Mouse (Mus musculus) liver, embryonic 14.5 days (tissue): ENCODE results near the gene Slu7. TPM values are rescaled to one million over a fixed set of nuclear protein-coding genes. Genes with fewer than 3 reads are reported as not detected.

ENCODE experiments used
- ATAC-seq: fragments of 200-750 bp; cut with Nextera tagmentation; 2 replicates; pipeline ENCODE4 v1.8.0; 2017; ENCODE audit warnings: moderate number of reproducible peaks, mild to moderate bottlenecking, moderate library complexity; ENCODE audit not compliant: insufficient read depth
- DNase-seq, 3 experiments: peaks; one replicate each; pipeline ENCODE4 v3.0.0-alpha.2; 2012 to 2013; ENCODE audit warnings: low read depth in 3 of 3, low spot score in 3 of 3
- H3K27ac ChIP-seq: fragments of 300-500 bp; sonication (generic); 2 replicates; pipeline ENCODE4 v1.5.1; 2014; ENCODE audit warnings: moderate library complexity, mild to moderate bottlenecking, control low read depth, inconsistent platforms
- H3K27me3 ChIP-seq: fragments of 300-500 bp; sonication (generic); 2 replicates; pipeline ENCODE4 v1.6.1; 2014; ENCODE audit warnings: mild to moderate bottlenecking, low read length, moderate library complexity; ENCODE audit not compliant: control insufficient read depth, insufficient read depth
- H3K36me3 ChIP-seq: fragments of 300-500 bp; sonication (generic); replicated peaks from 2 replicates; pipeline ENCODE4 v1.6.1; 2014; ENCODE audit warnings: low read depth; ENCODE audit not compliant: control insufficient read depth, insufficient read depth
- H3K4me1 ChIP-seq, 2 experiments: fragments of 200-500 bp in 1 of 2; fragments of 300-500 bp in 1 of 2; sonication (generic) in 1 of 2; replicated peaks; 2 replicates each; pipeline ENCODE4 v1.6.1; 2012 to 2014; ENCODE audit warnings: antibody characterized with exemption in 1 of 2, inconsistent platforms in 1 of 2, low read length in 1 of 2; ENCODE audit not compliant: control insufficient read depth in 2 of 2, insufficient read depth in 2 of 2
- H3K4me2 ChIP-seq: fragments of 300-500 bp; sonication (generic); 2 replicates; pipeline ENCODE4 v1.6.1; 2014; ENCODE audit warnings: low read depth, mild to moderate bottlenecking, control low read depth, moderate library complexity
- H3K4me3 ChIP-seq, 2 experiments: fragments of 200-500 bp in 1 of 2; fragments of 300-500 bp in 1 of 2; sonication (generic) in 1 of 2; 2 replicates each; pipeline ENCODE4 v1.5.1; 2012 to 2014; ENCODE audit warnings: low read depth in 2 of 2, low read length in 2 of 2, mild to moderate bottlenecking in 2 of 2, control low read depth in 1 of 2, inconsistent platforms in 1 of 2, moderate library complexity in 1 of 2; ENCODE audit not compliant: insufficient read depth in 1 of 2
- H3K9ac ChIP-seq: fragments of 300-500 bp; sonication (generic); replicated peaks from 2 replicates; pipeline ENCODE4 v1.6.1; 2014; ENCODE audit warnings: mild to moderate bottlenecking, control low read depth, moderate library complexity
- H3K9me3 ChIP-seq: fragments of 300-500 bp; sonication (generic); 2 replicates; pipeline ENCODE4 v1.6.1; 2016; ENCODE audit warnings: low read length, mixed read lengths; ENCODE audit not compliant: control insufficient read depth
- CTCF ChIP-seq: IDR thresholded peaks from 2 replicates; pipeline ENCODE4 v1.5.1; 2016; ENCODE audit warnings: antibody characterized with exemption, low read depth, control low read depth
- EP300 ChIP-seq: IDR thresholded peaks from 2 replicates; pipeline ENCODE4 v1.6.1; 2016; ENCODE audit warnings: antibody characterized with exemption, low read depth
- WGBS: fragments of 180-500 bp; shearing (Covaris S2); extraction: QIAGEN DNeasy Blood & Tissue Kit; methylation state at CpG from one replicate; pipeline ENCODE4 v1.1.7; 2014; ENCODE audit not compliant: insufficient replicate concordance; 5-methylcytosine and 5-hydroxymethylcytosine counted together
- polyA plus RNA-seq, 2 experiments: library from polyadenylated mRNA; depleted of rRNA in 1 of 2; stranded (reverse) in 1 of 2; unstranded in 1 of 2; fragments of >200 nt; fragmentation: Nextera tagmentation in 1 of 2; extraction: Ambion mirVana in 1 of 2; gene quantifications; 2 replicates each; pipeline versions ENCODE4 v1.2.1 to v1.2.3; 2012 to 2014

The Slu7 gene
- polyA plus RNA-seq, 2 experiments = 4.9 to 20.8 TPM

DNA sequence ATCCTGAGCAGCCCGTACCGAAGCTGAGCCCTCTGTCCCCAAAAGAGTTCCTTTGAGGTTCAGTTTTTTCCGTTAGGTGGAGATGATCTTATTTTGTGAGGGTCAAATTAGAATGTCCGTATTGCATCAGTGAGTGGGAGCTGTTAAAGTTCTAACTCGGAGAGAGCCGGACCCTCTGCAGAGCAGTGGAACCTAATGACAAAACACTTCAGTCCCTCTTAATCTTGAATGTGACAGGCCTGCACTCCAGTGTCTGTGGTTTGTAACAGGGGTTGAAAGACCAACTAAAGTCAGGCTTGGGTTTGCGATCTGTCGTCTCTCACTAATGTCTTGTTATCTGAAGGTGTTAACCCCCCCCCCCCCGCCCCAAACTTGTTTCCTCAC, 472 bp downstream of the Slu7 start:
- Histone ChIP-seq H3K9ac (peak overlapping the region; percentile 94), H3K27me3 (no peaks in the 10 kb centered on the region), H3K4me1 (peaks cover 0 to 7% of the 10 kb centered on the region in 2 experiments; a peak in 3 of 4 replicates), H3K27ac (peak overlapping the region; percentile 60), H3K4me2 (peak overlapping the region; percentile 75), H3K4me3 (peak overlapping the region; percentile 78 to 92), H3K9me3 (no peaks in the 10 kb centered on the region), H3K36me3 (peaks cover 7% of the 10 kb centered on the region)
- TF ChIP-seq CTCF = no peak
- TF ChIP-seq EP300 = no peak
- no peak for DNase-seq
- ATAC-seq = peak; percentile 48; the same call in 1 of the 2 replicates
- WGBS = under 1% methylated on average over 9 of the region's 9 CpGs

DNA sequence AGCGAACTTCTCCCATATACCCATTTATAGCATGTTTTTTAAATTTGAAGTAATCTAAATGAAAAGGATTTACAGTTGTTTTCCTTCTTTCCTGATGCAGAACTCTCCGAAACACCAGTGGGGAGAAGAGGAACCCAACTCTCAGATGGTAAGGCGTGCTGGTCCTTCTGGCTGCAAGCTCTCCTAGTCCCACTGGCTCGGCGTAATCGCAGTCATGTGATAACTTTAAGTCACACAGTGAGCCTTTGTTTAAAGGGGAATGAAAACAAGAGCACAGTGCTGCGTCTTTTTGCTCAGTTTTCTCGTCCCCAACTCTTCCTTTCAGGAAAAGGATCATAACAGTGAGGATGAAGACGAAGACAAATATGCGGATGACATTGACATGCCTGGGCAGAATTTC, 7.6 kb downstream of the Slu7 start:
- ATAC-seq (no peak), DNase-seq (no peak)
- Histone ChIP-seq H3K4me1 (no peaks in the 10 kb centered on the region), H3K9ac (no peak overlapping the region), H3K9me3 (no peaks in the 10 kb centered on the region), H3K4me3 (no peak overlapping the region), H3K36me3 (peaks cover 68% of the 10 kb centered on the region), H3K27me3 (no peaks in the 10 kb centered on the region), H3K4me2 (no peak overlapping the region), H3K27ac (no peak overlapping the region)
- TF ChIP-seq CTCF (no peak), EP300 (no peak)
- 87% methylated on average over 10 of the region's 10 CpGs for WGBS

DNA sequence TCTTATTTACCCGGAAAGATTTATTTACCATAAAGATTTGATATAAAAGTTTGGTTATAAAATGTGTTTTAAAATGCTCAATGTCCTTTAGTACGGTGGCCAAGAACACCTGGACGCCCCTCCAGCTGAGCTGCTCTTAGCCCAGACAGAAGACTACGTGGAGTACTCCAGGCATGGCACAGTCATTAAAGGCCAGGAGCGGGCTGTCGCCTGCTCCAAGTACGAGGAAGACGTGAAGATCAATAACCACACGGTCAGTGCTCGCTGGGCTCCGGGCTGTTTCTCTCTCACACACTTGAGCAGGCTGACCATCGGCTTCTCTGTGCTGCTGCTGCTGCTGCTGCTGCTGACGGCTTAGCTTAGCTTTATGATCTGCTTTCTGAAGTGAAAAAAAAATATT, 9.6 kb downstream of the Slu7 start:
- Histone ChIP-seq H3K36me3 (peaks cover 74% of the 10 kb centered on the region), H3K27me3 (no peaks in the 10 kb centered on the region), H3K4me2 (no peak overlapping the region), H3K4me1 (no peaks in the 10 kb centered on the region), H3K27ac (no peak overlapping the region), H3K4me3 (no peak overlapping the region), H3K9me3 (no peaks in the 10 kb centered on the region), H3K9ac (no peak overlapping the region)
- no peak for DNase-seq
- ATAC-seq = no peak
- 85% methylated on average over 13 of the region's 13 CpGs for WGBS
- no peak for TF ChIP-seq CTCF

DNA sequence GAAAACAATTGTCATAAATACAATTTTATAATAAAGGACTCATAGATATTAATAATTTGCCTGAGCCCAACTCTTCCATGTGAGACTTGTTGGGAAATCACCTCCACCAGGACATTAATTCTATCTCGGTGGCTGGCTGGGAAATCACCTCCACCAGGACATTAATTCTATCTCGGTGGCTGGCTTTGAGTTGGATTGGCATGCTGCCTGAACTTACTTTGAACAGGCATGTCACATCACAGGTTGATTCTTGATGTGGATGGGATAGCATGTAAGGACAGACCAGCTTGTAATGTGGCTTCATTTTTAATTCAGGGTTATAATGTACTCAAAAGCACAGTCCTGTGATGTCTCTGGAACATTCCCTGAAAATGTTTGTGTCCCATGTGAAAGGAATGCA, 16.4 kb downstream of the Slu7 start:
- no peak for TF ChIP-seq CTCF
- no peak for TF ChIP-seq EP300
- no peaks in the 10 kb centered on the region for H3K4me1 ChIP-seq
- ATAC-seq (no peak), DNase-seq (no peak)
- H3K36me3 ChIP-seq = peaks cover 17% of the 10 kb centered on the region
- H3K9me3 ChIP-seq = no peaks in the 10 kb centered on the region
- no peaks in the 10 kb centered on the region for H3K27me3 ChIP-seq
- H3K4me3 ChIP-seq = no peak overlapping the region
- no peak overlapping the region for H3K27ac ChIP-seq
- 72% methylated on average over 2 of the region's 2 CpGs for WGBS
- H3K4me2 ChIP-seq = no peak overlapping the region
- H3K9ac ChIP-seq = no peak overlapping the region

DNA sequence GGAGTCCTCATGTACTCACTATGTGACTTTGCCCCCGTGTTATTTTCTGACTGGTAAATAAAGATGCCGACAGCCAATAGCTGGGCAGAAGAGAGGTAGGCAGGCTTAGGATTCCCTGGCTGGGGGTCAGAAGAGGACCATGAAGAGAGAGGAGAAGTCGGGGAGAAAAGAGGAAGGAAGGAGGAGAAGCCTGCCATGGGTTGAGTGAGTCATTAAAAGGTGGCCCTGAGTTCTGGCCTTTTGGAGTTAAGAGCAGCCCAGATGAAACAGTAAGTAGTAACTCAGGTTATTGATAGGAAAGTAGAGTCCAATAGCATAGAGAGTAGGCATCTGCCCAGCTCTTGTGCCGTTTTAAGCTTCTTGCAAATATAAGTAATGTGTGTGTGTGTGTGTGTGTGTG, 17.8 kb downstream of the Slu7 start:
- no peaks in the 10 kb centered on the region for H3K9me3 ChIP-seq
- H3K4me1 ChIP-seq = no peaks in the 10 kb centered on the region
- no peak overlapping the region for H3K9ac ChIP-seq
- peaks cover 7% of the 10 kb centered on the region; the same call in 1 of the 2 replicates for H3K36me3 ChIP-seq
- no peak overlapping the region for H3K27ac ChIP-seq
- H3K27me3 ChIP-seq = no peaks in the 10 kb centered on the region
- ATAC-seq (no peak), DNase-seq (no peak)
- no peak overlapping the region for H3K4me2 ChIP-seq
- no peak overlapping the region for H3K4me3 ChIP-seq
- 29% methylated on average over 4 of the region's 4 CpGs for WGBS
- no peak for TF ChIP-seq EP300
- TF ChIP-seq CTCF = no peak
